Mouse (Mus musculus) forebrain, embryonic 16.5 days (tissue): ENCODE measurements at regions not wholly inside any gene's neighbourhood (a gene's known extent, or its start where the extent isn't known, plus 50 kb on each side); places are given as distances from the start of the nearest gene placed in this dataset.

Experiments
- ATAC-seq: fragments of 200-750 bp; cut with Nextera tagmentation; 2 replicates; pipeline ENCODE4 v1.8.0; 2017; ENCODE audit warnings: mild to moderate bottlenecking, moderate library complexity
- H3K27ac ChIP-seq: fragments of 300-500 bp; sonication (generic); 2 replicates; pipeline ENCODE4 v1.5.1; 2014; ENCODE audit warnings: low read length, control low read depth
- H3K27me3 ChIP-seq: fragments of 300-500 bp; sonication (generic); replicated peaks from 2 replicates; pipeline ENCODE4 v1.6.1; 2014; ENCODE audit warnings: low read length; ENCODE audit not compliant: control insufficient read depth, insufficient read depth
- H3K36me3 ChIP-seq: fragments of 300-500 bp; sonication (generic); 2 replicates; pipeline ENCODE4 v1.6.1; 2014; ENCODE audit not compliant: control insufficient read depth, insufficient read depth
- H3K4me1 ChIP-seq: fragments of 300-500 bp; sonication (generic); replicated peaks from 2 replicates; pipeline ENCODE4 v1.6.1; 2014; ENCODE audit warnings: low read length; ENCODE audit not compliant: control insufficient read depth, insufficient read depth
- H3K4me2 ChIP-seq: fragments of 300-500 bp; sonication (generic); 2 replicates; pipeline ENCODE4 v1.6.1; 2014; ENCODE audit warnings: mild to moderate bottlenecking, low read length, control low read depth
- H3K4me3 ChIP-seq: fragments of 300-500 bp; sonication (generic); replicated peaks from 2 replicates; pipeline ENCODE4 v1.5.1; 2014; ENCODE audit warnings: mild to moderate bottlenecking, low read length, control low read depth
- H3K9ac ChIP-seq: fragments of 300-500 bp; sonication (generic); replicated peaks from 2 replicates; pipeline ENCODE4 v1.6.1; 2014; ENCODE audit warnings: low read depth, low read length, control low read depth
- H3K9me3 ChIP-seq: fragments of 300-500 bp; sonication (generic); 2 replicates; pipeline ENCODE4 v1.6.1; 2016; ENCODE audit warnings: low read length; ENCODE audit not compliant: control insufficient read depth
- WGBS: fragments of 180-500 bp; shearing (Covaris S2); extraction: QIAGEN DNeasy Blood & Tissue Kit; methylation state at CpG from one replicate; pipeline ENCODE4 v1.1.7; 2014; 5-methylcytosine and 5-hydroxymethylcytosine counted together

GRCm38 (mm10) chr15:63652216-63652961 lies 192.6 kb downstream of the Gsdmc2 start:
- Histone ChIP-seq H3K9me3 (no peaks in the 10 kb centered on the region), H3K4me2 (no peak overlapping the region), H3K4me1 (peaks cover 4% of the 10 kb centered on the region; the same call in 1 of the 2 replicates), H3K36me3 (no peaks in the 10 kb centered on the region), H3K4me3 (no peak overlapping the region), H3K27me3 (no peaks in the 10 kb centered on the region), H3K27ac (no peak overlapping the region), H3K9ac (no peak overlapping the region)
- 37% methylated on average over 11 of the region's 11 CpGs for WGBS
- ATAC-seq: peak; percentile 81

GRCm38 (mm10) chr15:63651120-63651519 lies 193.9 kb downstream of the Gsdmc2 start:
- no peak overlapping the region for H3K27ac ChIP-seq
- WGBS: 33% methylated on average over 7 of the region's 7 CpGs
- no peaks in the 10 kb centered on the region for H3K36me3 ChIP-seq
- no peak overlapping the region for H3K4me3 ChIP-seq
- peaks cover 4% of the 10 kb centered on the region; the same call in 1 of the 2 replicates for H3K4me1 ChIP-seq
- no peak overlapping the region for H3K4me2 ChIP-seq
- ATAC-seq: no peak
- H3K9ac ChIP-seq: no peak overlapping the region
- no peaks in the 10 kb centered on the region for H3K9me3 ChIP-seq
- no peaks in the 10 kb centered on the region for H3K27me3 ChIP-seq

GRCm38 (mm10) chr15:63648142-63648989 lies 196.6 kb downstream of the Gsdmc2 start:
- Histone ChIP-seq H3K9me3 (no peaks in the 10 kb centered on the region), H3K27me3 (no peaks in the 10 kb centered on the region), H3K4me2 (no peak overlapping the region), H3K4me1 (peaks cover 4% of the 10 kb centered on the region; the same call in 1 of the 2 replicates), H3K9ac (no peak overlapping the region), H3K27ac (no peak overlapping the region), H3K36me3 (no peaks in the 10 kb centered on the region), H3K4me3 (no peak overlapping the region)
- WGBS: 87% methylated on average over 12 of the region's 12 CpGs
- no peak for ATAC-seq

GRCm38 (mm10) chr15:63624814-63625213 lies 220.2 kb downstream of the Gsdmc2 start:
- Histone ChIP-seq H3K4me1 (peaks cover 5% of the 10 kb centered on the region; the same call in 1 of the 2 replicates), H3K4me2 (no peak overlapping the region), H3K27me3 (no peaks in the 10 kb centered on the region), H3K9me3 (no peaks in the 10 kb centered on the region), H3K36me3 (no peaks in the 10 kb centered on the region), H3K9ac (no peak overlapping the region), H3K4me3 (no peak overlapping the region), H3K27ac (no peak overlapping the region)
- no peak for ATAC-seq

GRCm38 (mm10) chr15:63624249-63624648 lies 220.7 kb downstream of the Gsdmc2 start:
- Histone ChIP-seq H3K27me3 (no peaks in the 10 kb centered on the region), H3K27ac (no peak overlapping the region), H3K9me3 (no peaks in the 10 kb centered on the region), H3K4me3 (no peak overlapping the region), H3K4me1 (peaks cover 5% of the 10 kb centered on the region; the same call in 1 of the 2 replicates), H3K36me3 (no peaks in the 10 kb centered on the region), H3K9ac (no peak overlapping the region), H3K4me2 (no peak overlapping the region)
- 12% methylated on average over 2 of the region's 2 CpGs for WGBS
- peak; percentile 54 for ATAC-seq

- no peak overlapping the region for H3K4me3 ChIP-seq
- no peaks in the 10 kb centered on the region for H3K36me3 ChIP-seq
- H3K4me2 ChIP-seq: no peak overlapping the region
- H3K27me3 ChIP-seq: no peaks in the 10 kb centered on the region
- WGBS: 76% methylated on average over 8 of the region's 8 CpGs
- H3K4me1 ChIP-seq: no peaks in the 10 kb centered on the region
- H3K9ac ChIP-seq: no peak overlapping the region
- ATAC-seq: no peak
- no peaks in the 10 kb centered on the region for H3K9me3 ChIP-seq
- H3K27ac ChIP-seq: no peak overlapping the region
Observed at GRCm38 (mm10) chr15:63616506-63617208, 228.3 kb downstream of the Gsdmc2 start.

- no peak for ATAC-seq
- no peak overlapping the region for H3K27ac ChIP-seq
- no peak overlapping the region for H3K4me3 ChIP-seq
- no peaks in the 10 kb centered on the region for H3K4me1 ChIP-seq
- no peak overlapping the region for H3K9ac ChIP-seq
- 89% methylated on average over 2 of the region's 2 CpGs for WGBS
- no peaks in the 10 kb centered on the region for H3K36me3 ChIP-seq
- H3K27me3 ChIP-seq: no peaks in the 10 kb centered on the region
- no peak overlapping the region for H3K4me2 ChIP-seq
- H3K9me3 ChIP-seq: no peaks in the 10 kb centered on the region
Observed at GRCm38 (mm10) chr15:63614191-63614590, 230.8 kb downstream of the Gsdmc2 start.

- H3K9ac ChIP-seq: no peak overlapping the region
- no peak for ATAC-seq
- H3K27ac ChIP-seq: no peak overlapping the region
- no peaks in the 10 kb centered on the region for H3K9me3 ChIP-seq
- H3K4me3 ChIP-seq: no peak overlapping the region
- no peaks in the 10 kb centered on the region for H3K27me3 ChIP-seq
- H3K36me3 ChIP-seq: no peaks in the 10 kb centered on the region
- no peak overlapping the region for H3K4me2 ChIP-seq
- WGBS: 90% methylated on average over 1 of the region's 1 CpGs
- H3K4me1 ChIP-seq: no peaks in the 10 kb centered on the region
Observed at GRCm38 (mm10) chr15:63613120-63613519, 231.9 kb downstream of the Gsdmc2 start.

- no peaks in the 10 kb centered on the region for H3K4me1 ChIP-seq
- H3K36me3 ChIP-seq: no peaks in the 10 kb centered on the region
- H3K9ac ChIP-seq: no peak overlapping the region
- H3K4me3 ChIP-seq: no peak overlapping the region
- no peak overlapping the region for H3K4me2 ChIP-seq
- no peaks in the 10 kb centered on the region for H3K9me3 ChIP-seq
- no peaks in the 10 kb centered on the region for H3K27me3 ChIP-seq
- WGBS: 65% methylated on average over 3 of the region's 3 CpGs
- H3K27ac ChIP-seq: no peak overlapping the region
- ATAC-seq: no peak
Observed at GRCm38 (mm10) chr15:63611161-63611560, 233.8 kb downstream of the Gsdmc2 start.
